ENCODE assay signal across 8 mouse cellular contexts in genomic region chr2:73910571-73911174, GRCm38 (mm10). TPM values are rescaled to one million over a fixed set of nuclear protein-coding genes. Genes with fewer than 3 reads are reported as not detected.
DNase-seq lines count a peak whose midpoint lies in the region; ATAC-seq and TF ChIP-seq lines count a peak whose summit lies in the region.

No protein-coding gene starts in this region.

- H3K27me3 ChIP-seq in embryonic facial prominence, embryonic 13.5 days = 0 out of 2 replicates have a peak, but pooled peaks cover 1% of the 10 kb centered on the region
- no peaks in the 10 kb centered on the region for H3K27me3 ChIP-seq in heart, adult 2 months (ENCODE audit: control insufficient read depth, insufficient read depth, low read length)
- no peaks in the 10 kb centered on the region for H3K27me3 ChIP-seq in kidney, adult 2 months (replicated peaks; ENCODE audit: control insufficient read depth, insufficient read depth, low read length)
- H3K27me3 ChIP-seq in midbrain, postnatal 0 days (ENCODE audit: insufficient read depth, low read length) = no peaks in the 10 kb centered on the region

- no peaks in the 10 kb centered on the region for H3K9me3 ChIP-seq in embryonic facial prominence, embryonic 13.5 days
- H3K9me3 ChIP-seq in midbrain, postnatal 0 days (ENCODE audit: low read length) = no peaks in the 10 kb centered on the region

- H3K4me2 ChIP-seq in embryonic facial prominence, embryonic 13.5 days = peak overlapping the region; percentile 82
- peak overlapping the region; percentile 80 for H3K4me2 ChIP-seq in midbrain, postnatal 0 days (ENCODE audit: low read depth, low read length, poor library complexity, severe bottlenecking)

- peaks cover 2% of the 10 kb centered on the region; the same call in 1 of the 2 replicates for H3K79me2 ChIP-seq in heart, adult 2 months (replicated peaks; ENCODE audit: control insufficient read depth, insufficient read depth, low read length)

- peak; percentile 33; the same call in 1 of the 2 replicates for TF ChIP-seq POLR2A in heart, adult 2 months (IDR thresholded peaks at IDR 0.05; ENCODE audit: insufficient read depth, low read depth, low read length)
- TF ChIP-seq POLR2A in kidney, adult 2 months (IDR thresholded peaks at IDR 0.05; ENCODE audit: low read depth, low read length) = peak; percentile 29

- peak; percentile 58; the same call in 1 of the 2 replicates for ATAC-seq in embryonic facial prominence, embryonic 13.5 days (ENCODE audit: insufficient number of reproducible peaks, insufficient read depth, low FRiP score, low TSS enrichment, low read depth)
- ATAC-seq in midbrain, postnatal 0 days (ENCODE audit: low FRiP score) = peak; percentile 59

- intact Hi-C loops in heart, adult 2 months (cut with DNase I) = loop anchor here (1.0 kb wide), 1 partner anchor 18 kb away; the partner anchor contains the start of gene Atf2

- peak overlapping the region; percentile 91 for H3K27ac ChIP-seq in embryonic facial prominence, embryonic 13.5 days
- peak overlapping the region; percentile 100 for H3K27ac ChIP-seq in heart, adult 2 months
- peak overlapping the region; percentile 97 for H3K27ac ChIP-seq in kidney, adult 2 months (ENCODE audit: insufficient read depth, low read depth, low read length)
- H3K27ac ChIP-seq in midbrain, postnatal 0 days (ENCODE audit: low read depth, low read length) = peak overlapping the region; percentile 92

- no peak for TF ChIP-seq EP300 in heart, adult 2 months (IDR thresholded peaks at IDR 0.05; ENCODE audit: insufficient read depth, low read depth, low read length)

- no peak for TF ChIP-seq CTCF in heart, adult 2 months (IDR thresholded peaks at IDR 0.05)
- TF ChIP-seq CTCF in kidney, adult 2 months (conservative IDR thresholded peaks at IDR 0.05; ENCODE audit: insufficient read depth, insufficient read length, low read depth, low read length) = no peak
- TF ChIP-seq CTCF in midbrain, postnatal 0 days (IDR thresholded peaks at IDR 0.05) = no peak

- H3K4me1 ChIP-seq in embryonic facial prominence, embryonic 13.5 days = peaks cover 7% of the 10 kb centered on the region
- H3K4me1 ChIP-seq in heart, adult 2 months (ENCODE audit: control insufficient read depth, insufficient read depth, low read length) = peaks cover 3% of the 10 kb centered on the region
- peaks cover 2% of the 10 kb centered on the region; the same call in 1 of the 2 replicates for H3K4me1 ChIP-seq in kidney, adult 2 months (ENCODE audit: control insufficient read depth, insufficient read depth, low read length)
- no peaks in the 10 kb centered on the region for H3K4me1 ChIP-seq in midbrain, postnatal 0 days (ENCODE audit: insufficient read depth, low read length)

- H3K36me3 ChIP-seq in embryonic facial prominence, embryonic 13.5 days = peaks cover 30% of the 10 kb centered on the region
- peaks cover 30% of the 10 kb centered on the region for H3K36me3 ChIP-seq in heart, adult 2 months (ENCODE audit: control insufficient read depth, insufficient read depth, low read length)
- H3K36me3 ChIP-seq in kidney, adult 2 months (ENCODE audit: control insufficient read depth, insufficient read depth, low read length) = peaks cover 21% of the 10 kb centered on the region
- H3K36me3 ChIP-seq in midbrain, postnatal 0 days (ENCODE audit: insufficient read depth, low read length) = peaks cover 18% of the 10 kb centered on the region

- DNase-seq in 3134 (ENCODE audit: extremely low read depth, insufficient read length, low spot score) (peak; percentile 63), liver (peak; percentile 71)
- DNase-seq in adrenal gland, postnatal 14 days = peak; percentile 88
- peak; percentile 63 to 72 for DNase-seq in heart, adult 2 months
- DNase-seq in kidney, adult 2 months = peak; percentile 72
- no peak for DNase-seq in midbrain, postnatal 0 days (ENCODE audit: low spot score)
- DNase-seq in spleen, postnatal 36 days (ENCODE audit: low spot score in 2 of 2) = peak; percentile 42 to 48

- peak overlapping the region; percentile 99 for H3K4me3 ChIP-seq in embryonic facial prominence, embryonic 13.5 days
- H3K4me3 ChIP-seq in heart, adult 2 months = peak overlapping the region; percentile 88
- peak overlapping the region; percentile 93 for H3K4me3 ChIP-seq in kidney, adult 2 months (ENCODE audit: insufficient read depth, low read depth, low read length)
- peak overlapping the region; percentile 99 for H3K4me3 ChIP-seq in midbrain, postnatal 0 days (ENCODE audit: low read depth, low read length)

- H3K9ac ChIP-seq in embryonic facial prominence, embryonic 13.5 days = peak overlapping the region; percentile 100
- peak overlapping the region; percentile 100 for H3K9ac ChIP-seq in heart, adult 2 months (ENCODE audit: low read depth, low read length)
- H3K9ac ChIP-seq in midbrain, postnatal 0 days (replicated peaks; ENCODE audit: low read length, poor library complexity, severe bottlenecking) = peak overlapping the region; percentile 100

- WGBS in embryonic facial prominence, embryonic 13.5 days = 0% methylated on average over 48 of the region's 50 CpGs
- WGBS in heart, adult 2 months = under 1% methylated on average over 50 of the region's 50 CpGs
- under 1% methylated on average over 47 of the region's 50 CpGs for WGBS in kidney, adult 2 months
- WGBS in midbrain, postnatal 0 days = 0% methylated on average over 38 of the region's 50 CpGs

RNA-seq across cellular contexts. Expression of gene Atp5g3, which starts 0.5 kb away (rescaled TPM):
- 626 and 643 TPM in 2 replicates for total RNA-seq in adrenal gland, postnatal 14 days (2021)
- 1,080 and 1,089 TPM in 2 replicates for polyA plus RNA-seq in embryonic facial prominence, embryonic 13.5 days (2015; fragmentation: Nextera tagmentation; extraction: Ambion mirVana)
- total RNA-seq in heart, adult 2 months (2021) = 1,000 to 10,000 TPM; 3,018 to 3,425 TPM
- polyA plus RNA-seq in heart, adult 2 months (2012; rRNA removed) = 2,742 and 4,242 TPM in 2 replicates
- polyA plus RNA-seq in kidney, adult 2 months (2012; rRNA removed) = 1,531 and 1,803 TPM in 2 replicates
- 230 and 273 TPM in 2 replicates for total RNA-seq in midbrain, postnatal 0 days (2014; rRNA removed)
- 1,303 and 1,321 TPM in 2 replicates for polyA plus RNA-seq in midbrain, postnatal 0 days (2015; fragmentation: Nextera tagmentation; extraction: Ambion mirVana)

RNA-seq across cellular contexts. Expression of gene Atf2, which starts 18.2 kb away (rescaled TPM):
- 72.5 and 75.4 TPM in 2 replicates for total RNA-seq in adrenal gland, postnatal 14 days (2021)
- 74.7 and 81.9 TPM in 2 replicates for polyA plus RNA-seq in embryonic facial prominence, embryonic 13.5 days (2015; fragmentation: Nextera tagmentation; extraction: Ambion mirVana)
- total RNA-seq in heart, adult 2 months (2021) = 10 to 100 TPM; 39.9 to 46.0 TPM
- polyA plus RNA-seq in heart, adult 2 months (2012; rRNA removed) = 10.4 and 17.6 TPM in 2 replicates
- polyA plus RNA-seq in kidney, adult 2 months (2012; rRNA removed) = 17.1 and 22.0 TPM in 2 replicates
- 82.3 and 101 TPM in 2 replicates for total RNA-seq in midbrain, postnatal 0 days (2014; rRNA removed)
- 76.8 and 90.6 TPM in 2 replicates for polyA plus RNA-seq in midbrain, postnatal 0 days (2015; fragmentation: Nextera tagmentation; extraction: Ambion mirVana)
